In genomic region chr6:59390208-59390607, GRCm38 (mm10) we compare ENCODE assay signal across 26 mouse cellular contexts.
"Had no signal": no experiment of that assay in that cellular context is flagged by ENCODE, and none has a peak within 500 bp of the region (broad histone marks: within the 10 kb centered on the region; RNA-seq: fewer than 3 reads in every experiment).

No protein-coding gene starts in this region.

- H3K27me3 ChIP-seq: heart, embryonic 12.5 days; hindbrain, embryonic 12.5 days; kidney, embryonic 15.5 days; limb, embryonic 13.5 days; limb, embryonic 15.5 days; liver, embryonic 12.5 days had no signal

- H3K4me1 ChIP-seq: heart, embryonic 10.5 days; hindbrain, embryonic 10.5 days; hindbrain, embryonic 12.5 days; kidney, embryonic 15.5 days; limb, embryonic 13.5 days; limb, embryonic 15.5 days; liver, embryonic 12.5 days had no signal

- H3K4me2 ChIP-seq: heart, embryonic 12.5 days; hindbrain, embryonic 12.5 days; hindbrain, embryonic 14.5 days; kidney, embryonic 15.5 days; limb, embryonic 13.5 days; limb, embryonic 15.5 days; liver, embryonic 12.5 days had no signal

- H3K9me3 ChIP-seq: heart, embryonic 10.5 days; heart, embryonic 12.5 days; hindbrain, embryonic 10.5 days; hindbrain, embryonic 12.5 days; kidney, embryonic 15.5 days; limb, embryonic 13.5 days; limb, embryonic 15.5 days; liver, embryonic 12.5 days had no signal

- H3K4me3 ChIP-seq: heart, embryonic 10.5 days; heart, embryonic 12.5 days; hindbrain, embryonic 10.5 days; hindbrain, embryonic 12.5 days; kidney, embryonic 15.5 days; layer of hippocampus, adult 2 months; left cerebral cortex, adult 2 months; limb, embryonic 13.5 days; limb, embryonic 15.5 days; liver, embryonic 12.5 days had no signal

- H3K36me3 ChIP-seq: heart, embryonic 10.5 days; heart, embryonic 12.5 days; hindbrain, embryonic 10.5 days; hindbrain, embryonic 12.5 days; kidney, embryonic 15.5 days; limb, embryonic 13.5 days; limb, embryonic 15.5 days; liver, embryonic 12.5 days had no signal

- ATAC-seq: hindbrain, embryonic 16.5 days; inflammation-experienced regulatory T-cells, adult 6 months; liver, embryonic 12.5 days had no signal

- H3K9ac ChIP-seq: heart, embryonic 12.5 days; hindbrain, embryonic 12.5 days; hindbrain, embryonic 14.5 days; kidney, embryonic 15.5 days; limb, embryonic 13.5 days; limb, embryonic 15.5 days; liver, embryonic 12.5 days; liver, embryonic 14.5 days had no signal

- H3K27ac ChIP-seq: heart, embryonic 10.5 days; hindbrain, embryonic 10.5 days; hindbrain, embryonic 12.5 days; hindbrain, embryonic 14.5 days; kidney, embryonic 15.5 days; kidney, postnatal 0 days; layer of hippocampus, adult 2 months; left cerebral cortex, adult 2 months; limb, embryonic 13.5 days; limb, embryonic 15.5 days; liver, embryonic 12.5 days; liver, embryonic 14.5 days had no signal

- DNase-seq: gastrocnemius, postnatal 10 days; gastrocnemius, postnatal 25 days; heart, adult 18-20 months; heart, postnatal 10 days; heart, postnatal 4 days; kidney, adult 11 months; kidney, adult 2 months; kidney, adult 9 months; kidney, postnatal 14 days; kidney, postnatal 36 days; left cerebral cortex, postnatal 4 days had no signal
